Mouse (Mus musculus) layer of hippocampus, adult 11-12 months (tissue): ENCODE data around the gene Ncbp2.
"Not testable (repeated sequence)": the region's sequence is repeated elsewhere in the genome, so short reads cannot be mapped to it uniquely, and the experiment has no call there.

Experiments
- DNase-seq: peaks from one replicate; pipeline ENCODE4 v3.0.0; 2022; ENCODE audit warnings: low spot score

Gene Ncbp2

DNA sequence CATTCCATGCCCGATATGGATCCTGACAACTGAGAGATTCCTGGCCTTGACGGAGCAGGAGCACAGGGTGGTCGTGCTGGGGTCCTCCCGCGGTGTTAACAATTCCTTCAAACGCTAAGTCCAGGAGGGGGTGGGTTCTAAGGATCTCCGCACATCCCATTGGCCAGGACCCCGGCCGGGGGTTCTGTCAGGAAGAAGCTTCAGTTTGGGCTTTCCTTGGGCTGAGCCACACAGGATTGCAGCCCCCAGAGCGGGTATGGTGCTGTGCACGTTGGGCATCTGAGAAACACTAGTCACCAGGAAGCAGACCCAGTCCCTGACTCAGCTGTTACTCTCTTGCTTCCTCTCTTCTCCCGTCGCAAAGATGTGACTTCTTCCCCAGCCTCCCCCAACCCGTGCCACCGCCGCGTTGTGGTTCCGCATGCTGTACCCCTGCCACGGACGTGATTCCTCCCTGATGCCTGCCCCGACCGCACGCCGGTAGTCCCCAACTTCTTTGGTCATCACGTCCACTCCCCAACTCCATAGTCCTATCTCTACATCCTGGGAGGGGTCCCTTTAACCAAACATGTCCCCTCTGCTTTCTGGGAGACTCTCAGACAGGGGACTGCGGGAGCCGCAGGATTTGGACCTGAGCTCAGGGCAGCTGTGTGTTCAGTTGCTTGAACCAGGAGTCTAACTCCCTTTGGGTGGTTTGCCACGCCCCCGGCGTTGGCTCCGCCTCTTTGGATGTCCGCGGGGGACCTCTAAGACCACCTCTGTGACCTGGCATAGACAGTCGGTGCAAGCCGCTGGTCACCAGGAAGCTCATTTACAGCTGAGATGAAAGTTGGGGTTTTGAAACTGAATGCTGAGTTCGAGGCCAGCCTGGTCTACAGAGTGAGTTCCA lies 13.0 kb upstream of the Ncbp2 start:
- peak; percentile 50 for DNase-seq

DNA sequence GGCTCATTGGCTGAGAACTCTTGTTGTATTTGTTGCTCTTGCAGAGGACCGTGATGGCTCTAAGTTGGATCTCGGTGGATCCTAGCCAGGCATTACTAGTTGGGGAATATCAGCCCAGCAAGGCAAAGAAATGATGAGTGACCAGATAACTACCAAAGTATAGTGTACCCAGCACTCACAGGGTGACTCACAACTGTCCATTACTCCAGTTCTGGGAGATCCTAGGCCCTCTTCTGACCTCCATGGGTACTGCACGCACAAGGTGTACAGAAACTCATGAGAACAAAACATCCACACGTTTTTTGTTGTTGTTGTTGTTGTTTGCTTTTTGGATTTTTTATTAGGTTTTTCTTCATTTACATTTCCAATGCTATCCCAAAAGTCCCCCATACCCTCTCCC lies 11.7 kb upstream of the Ncbp2 start:
- no peak for DNase-seq

DNA sequence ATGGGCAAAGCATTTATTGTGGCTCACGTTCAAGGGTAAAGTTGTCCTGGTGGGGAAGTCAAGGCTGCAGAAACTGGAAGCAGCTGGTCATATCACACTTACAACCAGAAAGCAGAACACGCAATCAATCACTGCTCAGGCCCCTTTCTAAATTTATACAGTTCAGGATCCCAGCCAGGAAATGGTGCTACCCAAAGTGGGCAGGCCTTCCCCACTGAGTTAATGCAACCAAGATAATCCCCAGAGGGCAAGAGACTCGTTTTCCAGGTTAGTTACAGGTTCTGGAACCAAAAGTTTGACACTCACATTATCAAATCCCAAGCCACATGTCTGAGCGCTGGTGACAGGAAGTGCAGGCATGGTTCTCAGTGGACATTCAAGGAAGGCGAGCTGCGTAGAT lies 9.5 kb upstream of the Ncbp2 start:
- no peak for DNase-seq

DNA sequence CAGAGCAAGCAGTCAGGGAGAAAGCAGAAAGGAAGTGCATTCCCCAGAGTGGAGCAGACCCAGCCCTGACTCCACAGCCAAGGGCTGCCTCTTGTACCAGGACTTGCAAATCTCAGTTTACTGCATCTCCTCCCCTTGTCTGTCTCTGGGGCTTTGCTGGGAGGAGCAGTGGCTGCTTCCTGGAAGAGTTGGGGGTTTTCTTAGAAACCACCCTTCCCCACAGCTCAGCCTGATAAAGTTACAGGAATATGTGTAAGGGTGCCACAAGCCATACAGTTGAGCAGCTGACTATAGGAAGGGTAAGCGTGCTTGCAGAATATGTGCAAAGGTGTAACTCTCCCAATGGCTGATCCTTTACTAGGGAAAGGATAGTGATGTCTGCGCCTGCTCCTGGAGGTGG lies 7.7 kb upstream of the Ncbp2 start:
- DNase-seq = no peak

DNA sequence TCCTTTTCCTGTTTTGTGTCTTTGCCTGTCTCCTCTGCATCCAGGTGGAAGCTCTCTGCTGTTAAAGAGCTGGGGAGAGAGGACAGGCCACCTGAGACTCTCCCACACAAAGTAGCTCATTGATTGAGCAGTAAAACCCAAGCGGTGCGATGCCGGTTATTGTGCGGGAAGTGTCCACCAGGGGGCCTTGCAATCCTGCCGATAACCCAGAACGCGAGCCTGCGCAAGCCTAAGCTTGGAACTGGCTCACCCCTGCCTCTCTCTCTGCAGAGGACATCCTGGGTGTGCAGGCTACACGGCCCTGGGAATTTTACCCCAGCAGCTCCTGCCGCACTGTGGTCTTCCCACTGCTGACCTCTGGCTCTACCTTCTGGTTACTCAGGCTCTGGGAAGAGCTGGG lies 4.3 kb upstream of the Ncbp2 start:
- DNase-seq = peak; percentile 84

DNA sequence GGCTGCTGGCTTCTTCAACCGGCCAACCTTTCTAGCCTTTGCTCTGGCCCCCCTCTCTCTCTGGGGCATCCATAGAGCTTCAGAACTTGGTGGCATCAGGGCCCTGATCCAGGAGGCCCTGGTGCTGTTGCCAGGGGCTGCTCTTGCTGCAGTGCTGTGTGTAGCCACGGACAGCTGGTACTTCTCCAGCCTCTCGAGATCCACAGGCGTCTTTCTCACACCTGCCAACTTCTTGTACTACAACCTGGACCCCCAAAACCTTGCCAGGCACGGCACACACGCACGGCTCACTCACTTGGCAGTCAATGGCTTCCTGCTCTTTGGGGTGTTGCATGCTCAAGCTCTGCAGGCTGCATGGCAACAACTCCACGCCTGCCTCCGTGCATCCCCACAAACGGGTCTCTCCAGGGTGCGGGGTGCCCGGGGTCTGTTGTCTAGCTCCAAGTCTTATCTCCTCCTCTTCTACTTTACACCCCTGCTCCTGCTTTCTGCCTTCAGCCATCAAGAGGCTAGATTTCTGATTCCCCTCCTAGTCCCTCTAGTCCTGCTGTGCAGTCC lies 3.5 kb upstream of the Ncbp2 start:
- no peak for DNase-seq

DNA sequence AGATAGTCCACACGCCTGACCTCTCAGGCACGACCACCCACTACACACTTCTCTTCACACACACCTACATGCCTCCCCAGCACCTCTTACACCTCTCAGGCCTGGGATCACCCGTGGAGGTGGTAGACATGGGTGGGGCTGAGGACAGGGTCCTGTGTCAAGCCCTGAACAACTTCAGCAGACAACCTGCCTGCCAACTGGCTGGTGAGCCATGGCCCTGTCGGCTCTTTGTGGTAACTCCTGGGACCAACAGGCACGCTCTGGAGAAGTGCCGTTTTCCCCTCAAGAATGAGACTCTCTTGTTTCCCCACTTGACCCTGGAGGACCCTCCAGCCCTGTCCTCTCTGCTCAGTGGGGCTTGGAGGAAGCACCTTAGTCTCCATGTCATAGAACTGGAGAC lies 2.9 kb upstream of the Ncbp2 start:
- no peak for DNase-seq

DNA sequence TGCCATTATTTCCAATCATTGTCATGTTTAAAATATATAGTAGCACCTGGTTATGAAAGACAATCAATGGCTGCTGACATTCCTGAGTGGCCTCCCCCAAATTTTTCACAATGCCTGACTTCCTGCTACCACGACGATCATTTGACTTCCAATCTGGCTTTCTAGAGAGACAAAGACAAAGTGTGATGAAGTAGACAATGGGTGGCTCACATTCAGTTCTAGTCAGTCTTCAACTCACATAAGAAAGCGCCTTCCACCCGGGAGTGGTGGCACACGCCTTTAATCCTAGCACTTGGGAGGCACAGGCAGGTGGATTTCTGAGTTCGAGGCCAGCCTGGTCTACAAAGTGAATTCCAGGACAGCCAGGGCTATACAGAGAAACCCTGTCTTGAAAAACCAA lies 2.3 kb upstream of the Ncbp2 start:
- DNase-seq = not testable (repeated sequence)

DNA sequence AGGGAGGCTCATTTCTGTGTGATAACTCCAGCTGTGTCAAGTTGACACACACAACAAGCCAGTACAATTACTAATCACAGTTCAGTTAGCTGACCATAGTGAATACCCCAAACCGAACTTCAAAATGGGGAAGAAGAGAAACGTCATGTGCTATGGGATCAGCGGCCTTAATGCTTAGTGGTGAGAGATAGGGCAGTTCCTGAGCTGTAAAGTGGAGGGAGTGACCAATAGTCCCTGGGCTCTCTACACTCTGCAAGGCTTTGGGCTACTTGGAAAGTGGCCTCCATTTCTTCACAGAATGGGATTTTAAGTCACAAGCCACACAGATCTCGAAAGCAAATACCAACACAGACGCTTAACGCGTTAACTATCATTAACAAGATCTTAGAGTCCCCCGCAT lies 980 bp upstream of the Ncbp2 start:
- no peak for DNase-seq

DNA sequence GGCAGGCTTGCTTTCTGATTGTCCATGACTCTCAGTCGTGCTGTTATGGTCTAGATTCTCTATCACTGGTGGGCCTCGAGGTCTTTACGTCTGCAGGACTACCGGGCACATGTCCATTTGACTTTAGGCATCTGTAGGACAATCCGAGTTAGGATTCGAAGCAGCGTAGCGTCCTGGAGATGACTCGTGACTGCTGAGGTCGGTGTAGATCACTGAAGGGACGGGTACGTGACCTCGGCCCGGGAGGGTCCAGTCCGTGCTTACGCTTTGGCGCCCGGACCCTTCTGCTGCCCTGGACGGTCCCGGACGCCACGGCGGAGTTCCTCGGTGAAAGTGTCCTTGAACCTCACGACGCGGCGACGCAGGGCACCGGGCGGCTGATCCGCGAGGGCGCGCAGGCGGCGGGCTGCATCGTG lies 404 bp upstream of the Ncbp2 start:
- DNase-seq = peak; percentile 46

DNA sequence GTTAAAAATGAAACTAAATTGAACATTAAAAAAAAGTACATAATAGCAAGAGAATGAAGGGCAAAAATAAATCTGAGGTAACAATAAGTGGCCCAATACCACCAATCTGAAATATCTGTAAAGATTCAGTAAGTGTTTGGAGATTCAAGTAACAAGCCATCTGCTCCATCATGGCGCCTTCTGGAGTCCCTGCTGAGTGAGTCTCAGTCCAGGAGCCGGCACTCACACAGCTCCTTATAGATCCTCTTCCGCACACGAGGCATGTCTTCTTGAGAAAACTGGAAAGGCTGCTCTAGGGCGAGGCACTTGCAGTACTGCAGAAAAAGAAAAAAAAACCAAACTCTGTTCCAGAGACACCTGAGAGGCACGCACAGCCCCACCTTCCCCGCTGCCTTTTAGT lies 14.9 kb downstream of the Ncbp2 start:
- DNase-seq = no peak

DNA sequence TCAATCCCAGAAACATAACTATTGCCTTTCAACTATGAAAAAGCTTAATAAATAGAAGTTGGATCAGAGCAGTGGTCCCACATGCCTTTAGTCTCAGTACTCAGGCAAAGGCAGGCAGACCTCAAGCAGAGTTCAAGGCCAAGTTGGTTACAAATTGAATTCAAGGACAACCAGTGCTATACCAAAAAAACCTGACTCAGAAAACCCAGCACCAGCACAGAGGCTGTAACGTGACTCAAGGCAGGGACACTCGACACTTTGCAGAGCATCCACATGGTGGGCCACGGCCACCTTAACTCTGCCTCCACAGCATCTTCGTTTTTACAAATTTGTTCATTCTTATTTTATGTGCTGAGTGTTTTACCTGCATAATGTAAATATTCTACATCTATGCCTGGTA lies 26.9 kb downstream of the Ncbp2 start:
- DNase-seq = no peak

DNA sequence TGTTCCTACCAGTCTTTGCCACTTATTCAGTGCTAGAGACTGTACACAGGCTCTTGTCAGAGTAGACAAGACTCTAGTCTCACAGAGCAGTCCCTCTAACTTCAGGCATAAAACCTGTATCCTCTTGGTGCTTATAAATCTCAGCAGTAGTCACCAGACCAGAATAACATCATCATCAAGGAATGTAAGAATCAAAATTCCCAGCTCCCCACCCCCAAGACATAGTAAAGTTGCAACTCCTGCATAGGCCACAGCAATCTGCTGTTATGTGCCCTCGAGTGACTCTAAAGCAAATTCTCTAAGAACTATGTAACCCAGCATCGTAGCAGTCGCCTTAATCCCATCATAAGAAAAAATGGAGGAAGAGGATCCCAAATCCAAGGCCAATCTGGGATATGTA lies 31.2 kb downstream of the Ncbp2 start:
- no peak for DNase-seq

DNA sequence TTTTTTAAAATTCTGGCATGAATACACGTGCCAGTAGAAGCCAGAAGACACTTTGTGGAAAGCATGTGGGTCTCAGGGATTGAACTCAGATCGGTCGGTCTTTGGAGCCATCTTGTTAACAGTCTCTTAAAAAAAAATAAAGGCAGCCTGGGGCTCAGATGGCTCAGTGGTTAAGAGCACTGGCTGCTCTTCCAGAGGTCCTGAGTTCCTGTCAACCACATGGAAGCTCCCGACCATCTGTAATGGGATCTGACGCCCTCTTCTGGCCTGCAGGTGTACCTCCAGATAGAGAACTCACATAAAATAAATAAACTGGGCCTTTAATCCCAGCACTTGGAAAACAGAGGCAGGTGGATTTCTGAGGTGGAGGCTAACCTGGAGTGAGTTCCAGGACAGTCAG lies 32.6 kb downstream of the Ncbp2 start:
- DNase-seq = no peak

DNA sequence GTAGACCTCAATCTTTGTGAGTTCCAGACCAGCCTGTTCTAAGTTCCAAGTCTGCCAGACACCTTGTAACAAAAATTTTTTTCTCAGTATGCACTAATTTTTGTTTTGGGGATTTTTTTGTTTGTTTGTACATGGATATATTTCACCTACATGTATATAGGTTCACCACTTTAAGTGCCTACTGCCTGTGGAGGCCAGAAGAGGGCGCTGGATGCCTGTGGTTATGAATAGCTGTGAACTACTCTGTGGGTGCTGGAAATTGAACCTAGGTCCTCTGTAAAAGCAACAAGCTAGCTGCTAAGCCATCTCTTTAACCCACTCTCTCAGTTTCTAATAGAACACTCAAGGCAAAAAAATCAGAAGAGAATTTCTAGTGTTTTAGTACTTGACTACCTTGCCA lies 43.7 kb downstream of the Ncbp2 start:
- DNase-seq = no peak

DNA sequence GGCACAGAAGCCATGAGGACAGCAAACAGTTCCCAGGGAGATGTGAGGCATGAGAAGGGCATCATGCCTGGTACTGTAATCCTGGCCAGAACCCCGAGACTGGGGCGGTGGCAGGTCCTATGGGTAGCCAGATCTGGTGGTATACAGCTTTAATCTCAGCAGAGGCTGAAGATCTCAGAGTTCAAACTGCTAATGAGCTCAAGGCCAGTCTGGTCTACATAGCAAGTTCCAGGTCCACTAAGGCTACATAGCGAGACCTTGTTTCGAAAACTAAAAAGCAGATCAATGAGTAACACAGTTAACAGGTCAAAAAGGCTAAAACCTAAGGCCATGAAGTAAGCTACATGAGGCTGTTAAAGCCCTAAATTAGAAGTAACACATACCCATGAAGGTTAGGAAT lies 44.9 kb downstream of the Ncbp2 start:
- no peak for DNase-seq

DNA sequence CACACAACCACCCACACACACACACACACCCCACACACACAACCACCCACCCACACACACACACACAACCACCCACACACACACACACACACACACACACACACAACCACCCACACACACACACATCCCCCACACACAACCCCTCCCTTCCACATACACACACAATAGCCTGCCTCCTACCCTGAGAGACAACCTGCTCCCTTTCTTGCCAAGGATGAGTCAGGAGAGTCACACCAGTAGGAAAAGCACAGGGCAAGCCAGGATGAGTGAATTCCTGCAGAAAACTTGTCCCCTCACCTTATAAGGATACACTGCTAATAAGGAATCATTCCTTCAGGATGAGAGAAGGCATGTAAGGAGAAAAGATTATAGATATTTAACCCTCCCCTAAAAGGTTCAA lies 45.6 kb downstream of the Ncbp2 start:
- no peak for DNase-seq

DNA sequence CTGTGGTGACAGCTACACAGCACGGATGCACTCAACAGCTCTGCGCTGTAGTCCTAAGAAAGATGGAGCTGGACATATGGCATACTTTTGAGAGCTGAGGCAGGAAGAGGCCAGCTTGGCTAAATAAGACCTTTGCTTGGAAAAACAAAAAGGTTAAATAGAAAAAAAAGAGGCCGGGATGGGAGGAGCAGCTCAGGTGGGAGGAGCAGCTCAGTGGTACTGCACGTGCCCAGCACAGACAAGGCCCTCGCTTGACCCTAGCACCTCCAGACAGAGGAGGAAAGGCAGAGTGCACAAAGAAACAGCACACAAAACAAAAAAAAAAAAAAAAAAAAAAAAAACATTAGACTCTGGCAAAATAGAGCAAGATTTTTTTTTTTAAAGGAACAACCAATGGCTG lies 48.1 kb downstream of the Ncbp2 start:
- DNase-seq = no peak

DNA sequence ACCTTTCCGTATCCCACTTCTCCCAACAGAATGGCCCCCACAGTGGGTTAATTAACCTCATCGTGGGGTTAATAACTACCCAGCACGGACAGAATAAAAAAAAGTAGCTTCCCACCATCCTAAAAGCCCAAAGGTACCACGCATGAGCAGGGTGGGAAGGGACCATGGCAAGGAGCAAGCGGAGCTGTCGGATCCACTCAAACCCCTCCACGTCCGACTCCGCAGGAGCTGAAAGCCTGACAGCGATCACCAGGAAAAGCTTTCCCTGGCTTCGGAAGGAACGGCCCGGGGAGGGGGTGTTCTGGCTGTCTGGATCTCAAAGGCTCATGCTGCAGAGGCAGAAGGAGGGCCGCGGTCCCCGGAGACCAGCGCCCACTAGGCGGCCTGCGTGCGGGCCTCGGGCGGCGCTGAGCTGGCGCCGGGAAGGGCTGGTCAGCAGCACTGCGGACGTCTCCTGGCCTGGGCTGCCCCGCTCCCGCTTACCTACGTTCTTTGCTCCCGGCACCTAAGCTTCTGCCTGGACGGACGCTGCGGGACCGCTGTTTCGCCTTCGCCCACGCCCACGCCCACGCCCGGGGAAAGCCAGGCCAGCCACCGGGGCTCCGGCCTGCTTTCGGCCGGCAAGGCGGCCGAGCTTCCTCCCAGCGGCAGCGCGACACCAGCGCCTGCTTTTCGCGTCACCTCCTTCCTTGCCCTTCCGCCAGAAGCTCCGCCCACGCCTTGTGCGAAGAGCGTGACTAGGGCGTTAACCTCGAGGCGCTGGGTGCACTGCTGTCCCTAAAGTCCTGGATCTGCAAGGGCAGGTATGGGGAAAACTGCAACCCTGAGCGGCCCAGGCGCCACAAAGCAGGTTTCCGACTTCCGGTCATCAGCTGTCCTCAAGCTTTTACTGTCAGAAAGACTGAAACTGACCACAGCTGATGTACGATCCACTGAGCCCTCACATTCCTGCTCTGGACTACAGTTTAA lies 54.5 kb downstream of the Ncbp2 start, which contains the start of gene Senp5:
Gene Senp5, minus strand, starts transcription at position 779 of the 969 bp plus-strand sequence.
- DNase-seq = peak; percentile 90

DNA sequence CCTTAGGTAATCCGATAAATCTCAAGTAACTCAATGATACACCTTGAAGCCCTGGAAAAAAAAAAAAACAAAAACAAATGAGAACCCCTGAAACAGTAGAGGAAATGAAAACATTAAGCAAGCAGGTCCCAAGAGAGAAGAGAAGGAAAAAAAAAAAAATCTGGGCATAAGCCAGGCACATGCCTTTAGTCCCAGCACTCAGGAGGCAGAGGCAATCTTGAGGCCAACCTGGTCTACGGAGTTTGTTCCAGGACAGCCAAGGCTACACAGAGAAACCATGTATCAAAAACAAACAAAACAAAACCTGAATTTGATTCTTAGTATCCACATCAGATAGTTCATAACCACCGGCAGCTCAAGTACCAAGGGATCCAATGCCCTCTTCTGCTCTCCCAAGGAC lies 56.4 kb downstream of the Ncbp2 start:
- DNase-seq = no peak

DNA sequence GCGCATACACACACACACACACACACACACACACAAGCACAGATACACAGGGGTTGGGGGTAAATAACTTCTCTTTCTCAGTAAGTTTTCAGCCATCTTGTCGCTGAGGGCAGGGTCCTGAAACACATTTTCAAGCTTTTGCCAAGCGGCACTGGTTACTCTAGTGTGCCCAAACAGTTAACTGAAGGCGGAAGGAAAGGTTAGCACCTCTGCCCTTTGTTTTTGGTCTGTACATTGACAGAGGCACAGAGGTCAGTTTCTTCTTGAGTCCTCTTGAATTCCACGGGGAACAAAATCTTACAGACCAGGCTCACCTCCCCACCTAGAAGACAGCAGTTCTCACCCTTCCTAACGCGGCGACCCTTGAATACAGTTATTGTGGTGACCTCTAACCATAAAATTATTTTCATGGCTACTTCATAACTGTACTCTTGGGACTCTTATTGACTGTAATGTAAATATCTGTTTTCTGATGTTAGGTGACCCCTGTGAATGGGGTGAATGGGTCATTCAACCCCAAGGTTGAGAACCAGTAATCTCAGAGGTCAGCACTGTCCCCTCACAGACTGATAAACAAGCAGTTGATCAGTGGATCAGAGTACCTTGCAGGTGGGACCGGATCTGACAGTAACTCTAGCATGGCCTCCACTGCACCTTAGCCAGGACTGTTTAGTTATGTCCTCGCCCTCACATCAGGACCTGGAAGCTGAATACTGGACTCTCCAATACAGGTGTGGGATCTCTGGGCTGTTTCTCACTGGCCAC lies 60.4 kb downstream of the Ncbp2 start:
- no peak for DNase-seq

DNA sequence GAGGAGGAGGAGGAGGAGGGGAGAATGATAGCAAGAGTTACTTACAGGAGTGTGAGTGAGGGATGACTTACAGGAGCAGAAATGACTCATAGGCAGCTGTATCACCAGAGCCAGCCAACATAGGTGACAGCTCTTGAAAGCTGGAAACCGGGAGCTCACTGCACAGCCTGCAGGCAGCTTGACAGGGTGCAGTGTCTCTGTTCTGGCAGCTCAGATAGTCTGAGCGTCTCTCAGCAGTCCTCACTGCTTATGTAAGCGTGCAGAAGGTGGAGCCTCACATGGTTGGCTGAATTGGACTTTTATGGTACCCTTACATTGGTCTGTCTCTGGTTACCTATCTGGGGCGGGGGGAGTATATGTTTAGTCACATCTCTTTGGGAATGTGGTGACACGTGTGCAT lies 61.6 kb downstream of the Ncbp2 start:
- peak; percentile 21 for DNase-seq
